Mouse (Mus musculus): ENCODE data around the gene Psmd11.

- TF ChIP-seq POLR2A (IDR thresholded peaks at IDR 0.05; ENCODE audit: insufficient read depth, low read depth, low read length) (no peak), CTCF (IDR thresholded peaks at IDR 0.05) (no peak)
Observed at GRCm38 (mm10) chr11:80429500-80430166, 1.2 kb downstream of the Psmd11 start.
